Mouse (Mus musculus) forebrain, embryonic 14.5 days (tissue): ENCODE measurements around the gene Foxe1. TPM values are rescaled to one million over a fixed set of nuclear protein-coding genes. Genes with fewer than 3 reads are reported as not detected.

Source experiments
- ATAC-seq: fragments of 200-750 bp; cut with Nextera tagmentation; 2 replicates; pipeline ENCODE4 v1.8.0; 2017; ENCODE audit warnings: mild to moderate bottlenecking, moderate library complexity
- DNase-seq: peaks from one replicate; pipeline ENCODE4 v3.0.0-alpha.2; 2015; ENCODE audit warnings: low spot score
- H3K27ac ChIP-seq: fragments of 300-500 bp; sonication (generic); 2 replicates; pipeline ENCODE4 v1.5.1; 2014; ENCODE audit warnings: low read depth, mild to moderate bottlenecking, control low read depth, low read length, moderate library complexity
- H3K27me3 ChIP-seq: fragments of 300-500 bp; sonication (generic); replicated peaks from 2 replicates; pipeline ENCODE4 v1.6.1; 2014; ENCODE audit warnings: low read length, control low read depth, mixed read lengths; ENCODE audit not compliant: control insufficient read depth, insufficient read depth
- H3K36me3 ChIP-seq: fragments of 300-500 bp; sonication (generic); 2 replicates; pipeline ENCODE4 v1.6.1; 2014; ENCODE audit warnings: low read length, control low read depth; ENCODE audit not compliant: control insufficient read depth, insufficient read depth
- H3K4me1 ChIP-seq: fragments of 300-500 bp; sonication (generic); 2 replicates; pipeline ENCODE4 v1.6.1; 2014; ENCODE audit warnings: antibody characterized with exemption, low read length, control low read depth; ENCODE audit not compliant: control insufficient read depth, insufficient read depth
- H3K4me2 ChIP-seq: fragments of 300-500 bp; sonication (generic); 2 replicates; pipeline ENCODE4 v1.6.1; 2014; ENCODE audit warnings: mild to moderate bottlenecking, control low read depth, low read length
- H3K4me3 ChIP-seq: fragments of 300-500 bp; sonication (generic); 2 replicates; pipeline ENCODE4 v1.5.1; 2014; ENCODE audit warnings: low read depth, low read length, control low read depth
- H3K9ac ChIP-seq: fragments of 300-500 bp; sonication (generic); 2 replicates; pipeline ENCODE4 v1.6.1; 2014; ENCODE audit warnings: mild to moderate bottlenecking, low read length, control low read depth, moderate library complexity
- H3K9me3 ChIP-seq: fragments of 300-500 bp; sonication (generic); replicated peaks from 2 replicates; pipeline ENCODE4 v1.6.1; 2016; ENCODE audit warnings: low read length, control low read depth, mixed read lengths; ENCODE audit not compliant: control insufficient read depth
- WGBS: fragments of 180-500 bp; shearing (Covaris S2); extraction: QIAGEN DNeasy Blood & Tissue Kit; methylation state at CpG from one replicate; pipeline ENCODE4 v1.1.7; 2014; 5-methylcytosine and 5-hydroxymethylcytosine counted together
- polyA plus RNA-seq: library from polyadenylated mRNA; unstranded; fragments of >200 nt; fragmentation: Nextera tagmentation; extraction: Ambion mirVana; gene quantifications from 2 replicates; pipeline ENCODE4 v1.2.1, GENCODE M21; 2014

The Foxe1 gene
- polyA plus RNA-seq, 1 experiment from 2014 or later, result not detected

DNA sequence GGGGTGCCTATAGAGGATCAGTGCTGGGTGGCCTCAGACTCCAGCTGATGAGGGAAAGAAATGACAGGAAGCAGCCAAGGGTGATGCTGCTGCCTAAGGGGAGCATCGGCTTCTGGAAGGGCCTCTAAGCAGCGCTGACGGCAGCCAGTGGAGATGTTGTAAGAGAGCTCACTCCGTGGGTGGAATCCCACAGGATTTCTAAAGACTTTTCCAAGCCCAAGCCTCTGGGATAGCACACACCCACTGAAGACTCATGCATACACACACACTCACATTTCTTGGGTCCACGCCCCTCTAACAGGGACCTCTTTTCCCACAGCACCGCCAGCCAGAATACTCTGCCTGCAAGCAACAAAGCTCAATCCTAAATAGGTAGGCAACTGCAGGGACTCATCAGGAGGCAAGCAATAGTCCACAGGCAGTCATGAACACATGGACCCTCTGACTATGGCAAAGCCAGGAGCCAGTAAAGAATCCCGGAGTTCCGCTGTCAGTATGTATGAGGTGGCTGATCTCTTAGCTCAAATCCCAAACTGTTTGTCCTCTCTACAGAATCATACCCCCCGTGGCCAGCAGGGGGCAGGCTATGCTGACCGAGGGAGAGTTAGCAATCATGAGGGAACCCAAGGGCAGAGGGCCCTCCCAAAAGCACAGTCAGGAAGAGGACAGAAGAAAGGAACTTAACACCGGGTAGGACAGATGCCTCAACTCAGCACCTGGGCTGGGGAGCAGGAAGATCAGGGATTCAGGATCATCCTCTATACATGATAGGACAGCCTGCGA is 13.1 kb downstream of the Foxe1 start:
- Histone ChIP-seq H3K4me3 (no peak overlapping the region), H3K9me3 (no peaks in the 10 kb centered on the region), H3K27me3 (peaks cover 10% of the 10 kb centered on the region), H3K4me1 (no peaks in the 10 kb centered on the region), H3K4me2 (no peak overlapping the region), H3K27ac (no peak overlapping the region), H3K9ac (no peak overlapping the region), H3K36me3 (no peaks in the 10 kb centered on the region)
- ATAC-seq (no peak), DNase-seq (no peak)
- 53% methylated on average over 12 of the region's 12 CpGs for WGBS

DNA sequence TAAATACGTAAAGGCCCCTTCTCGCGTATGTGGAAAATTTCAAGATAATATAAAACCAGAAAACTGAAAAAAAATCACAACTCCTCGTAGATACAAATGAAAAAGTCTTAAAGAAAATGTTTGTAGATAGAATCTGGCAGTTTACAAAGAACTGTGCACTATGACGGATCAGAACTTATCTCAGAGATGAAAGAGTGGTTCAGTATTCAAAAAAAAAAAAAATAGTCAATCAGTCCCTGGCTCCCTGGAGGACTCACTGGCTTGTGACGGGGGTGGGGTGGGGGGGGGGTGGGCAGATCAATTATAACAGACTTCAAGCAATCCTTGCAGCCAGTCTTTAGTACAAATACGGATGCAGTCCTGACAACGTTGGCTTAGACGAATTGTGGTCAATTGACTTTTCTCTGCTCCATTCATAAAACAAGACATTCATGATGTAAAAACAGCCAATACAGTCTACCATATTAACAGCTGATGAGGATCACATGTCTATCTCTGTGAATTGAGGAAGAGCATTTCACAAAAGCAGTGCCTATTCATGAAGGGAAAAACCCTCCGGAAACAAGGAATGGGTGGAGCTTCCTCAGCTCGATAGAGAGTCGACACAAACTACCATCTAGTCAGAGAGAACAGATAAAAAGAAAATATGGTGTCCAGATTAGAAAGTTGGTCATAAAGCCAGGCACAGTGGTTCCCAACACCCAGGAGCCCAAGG is 16.3 kb downstream of the Foxe1 start:
- H3K27ac ChIP-seq, result no peak overlapping the region
- H3K27me3 ChIP-seq, result peaks cover 5% of the 10 kb centered on the region; the same call in 1 of the 2 replicates
- H3K9ac ChIP-seq, result no peak overlapping the region
- no peaks in the 10 kb centered on the region; the same call in 1 of the 2 replicates for H3K9me3 ChIP-seq
- ATAC-seq (no peak), DNase-seq (no peak)
- 80% methylated on average over 12 of the region's 12 CpGs for WGBS
- H3K36me3 ChIP-seq, result no peaks in the 10 kb centered on the region
- H3K4me3 ChIP-seq, result no peak overlapping the region
- no peak overlapping the region for H3K4me2 ChIP-seq
- H3K4me1 ChIP-seq, result no peaks in the 10 kb centered on the region

GRCm38 (mm10) chr4:46361258-46361657 is 17.8 kb downstream of the Foxe1 start:
- no peaks in the 10 kb centered on the region; the same call in 1 of the 2 replicates for H3K9me3 ChIP-seq
- no peaks in the 10 kb centered on the region; the same call in 1 of the 2 replicates for H3K27me3 ChIP-seq
- H3K36me3 ChIP-seq, result no peaks in the 10 kb centered on the region
- ATAC-seq, result no peak
- H3K4me3 ChIP-seq, result no peak overlapping the region
- H3K9ac ChIP-seq, result no peak overlapping the region
- 75% methylated on average over 5 of the region's 5 CpGs for WGBS
- H3K27ac ChIP-seq, result no peak overlapping the region
- no peak overlapping the region for H3K4me2 ChIP-seq
- DNase-seq, result no peak
- H3K4me1 ChIP-seq, result no peaks in the 10 kb centered on the region

DNA sequence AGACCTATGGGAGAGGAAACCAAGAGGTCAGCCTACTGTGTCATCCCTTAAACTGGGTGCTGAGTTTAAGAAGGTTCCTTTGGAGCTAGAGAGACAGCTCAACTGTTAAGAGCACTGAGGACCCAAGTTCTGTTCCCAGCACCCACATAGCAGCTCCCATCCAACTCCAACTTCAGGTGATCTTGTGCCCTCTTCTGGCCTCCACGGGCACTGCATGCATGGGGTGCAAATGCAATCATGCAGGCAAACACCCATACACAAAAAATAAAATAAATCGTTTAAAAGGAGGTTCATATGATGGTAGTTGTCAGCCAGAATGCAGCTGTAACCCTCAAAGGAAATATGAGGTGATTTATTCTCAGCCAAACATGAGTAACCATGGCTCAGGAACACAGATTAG is 21.0 kb downstream of the Foxe1 start:
- Histone ChIP-seq H3K4me3 (no peak overlapping the region), H3K9ac (no peak overlapping the region), H3K4me1 (peaks cover 3% of the 10 kb centered on the region; the same call in 1 of the 2 replicates), H3K36me3 (no peaks in the 10 kb centered on the region), H3K4me2 (no peak overlapping the region), H3K27me3 (no peaks in the 10 kb centered on the region), H3K27ac (no peak overlapping the region), H3K9me3 (no peaks in the 10 kb centered on the region; the same call in 1 of the 2 replicates)
- DNase-seq (no peak), ATAC-seq (no peak)
- WGBS, result 80% methylated on average over 2 of the region's 2 CpGs

- peak; percentile 82 for ATAC-seq
- no peaks in the 10 kb centered on the region; the same call in 1 of the 2 replicates for H3K9me3 ChIP-seq
- H3K36me3 ChIP-seq, result no peaks in the 10 kb centered on the region
- under 1% methylated on average over 12 of the region's 12 CpGs for WGBS
- no peak overlapping the region for H3K9ac ChIP-seq
- H3K4me2 ChIP-seq, result peak overlapping the region; percentile 2; the same call in 1 of the 2 replicates
- peak; percentile 83 for DNase-seq
- no peak overlapping the region for H3K27ac ChIP-seq
- peaks cover 7% of the 10 kb centered on the region for H3K4me1 ChIP-seq
- H3K4me3 ChIP-seq, result no peak overlapping the region
- H3K27me3 ChIP-seq, result no peaks in the 10 kb centered on the region
Observed at GRCm38 (mm10) chr4:46367487-46367959, 24.1 kb downstream of the Foxe1 start.

GRCm38 (mm10) chr4:46369070-46369469 is 25.7 kb downstream of the Foxe1 start:
- Histone ChIP-seq H3K4me1 (peaks cover 7% of the 10 kb centered on the region), H3K36me3 (no peaks in the 10 kb centered on the region), H3K4me3 (no peak overlapping the region), H3K9ac (no peak overlapping the region), H3K27ac (no peak overlapping the region), H3K27me3 (no peaks in the 10 kb centered on the region), H3K9me3 (no peaks in the 10 kb centered on the region; the same call in 1 of the 2 replicates), H3K4me2 (no peak overlapping the region)
- DNase-seq (no peak), ATAC-seq (no peak)
- WGBS, result 74% methylated on average over 4 of the region's 4 CpGs

GRCm38 (mm10) chr4:46370406-46370805 is 27.0 kb downstream of the Foxe1 start:
- 50% methylated on average over 6 of the region's 6 CpGs for WGBS
- H3K36me3 ChIP-seq, result no peaks in the 10 kb centered on the region
- H3K4me2 ChIP-seq, result no peak overlapping the region
- ATAC-seq (no peak), DNase-seq (no peak)
- H3K27me3 ChIP-seq, result no peaks in the 10 kb centered on the region
- H3K4me3 ChIP-seq, result no peak overlapping the region
- H3K27ac ChIP-seq, result no peak overlapping the region
- H3K9me3 ChIP-seq, result no peaks in the 10 kb centered on the region
- no peak overlapping the region for H3K9ac ChIP-seq
- peaks cover 7% of the 10 kb centered on the region for H3K4me1 ChIP-seq

GRCm38 (mm10) chr4:46371030-46371429 is 27.6 kb downstream of the Foxe1 start:
- DNase-seq (peak; percentile 77), ATAC-seq (peak; percentile 69)
- Histone ChIP-seq H3K4me1 (peaks cover 7% of the 10 kb centered on the region), H3K9ac (peak overlapping the region; percentile 46), H3K27ac (no peak overlapping the region), H3K9me3 (no peaks in the 10 kb centered on the region), H3K4me2 (peak overlapping the region; percentile 47), H3K36me3 (no peaks in the 10 kb centered on the region), H3K4me3 (0 out of 2 replicates have a peak overlapping the region, but pooled peaks have one; percentile 4), H3K27me3 (no peaks in the 10 kb centered on the region)
- 2% methylated on average over 19 of the region's 19 CpGs for whole genome bisulfite sequencing
